Mouse (Mus musculus): ENCODE measurements around the gene Mast1.

DNA sequence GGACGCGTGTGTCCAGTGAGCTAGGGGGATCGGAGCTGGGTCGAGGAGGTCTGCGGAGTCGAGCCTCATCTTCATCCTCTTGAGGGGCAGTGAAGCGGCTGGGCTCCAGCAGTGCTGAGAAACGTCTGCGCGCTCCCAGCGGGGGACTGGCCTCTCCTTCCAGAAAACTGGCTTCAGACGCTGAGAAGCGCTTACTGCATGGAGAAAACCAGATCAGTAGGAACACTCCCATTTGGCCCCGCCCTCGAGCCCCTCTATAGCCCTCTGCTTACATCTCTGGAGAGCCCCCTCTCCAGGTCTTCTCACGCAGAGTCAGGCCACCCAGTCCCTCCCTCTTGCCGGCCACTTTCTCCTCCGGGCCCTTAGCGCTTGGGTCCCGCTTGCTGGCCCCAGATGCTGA lies 19.4 kb downstream of the Mast1 start:
- no peak for TF ChIP-seq POLR2A (IDR thresholded peaks at IDR 0.05; ENCODE audit: borderline replicate concordance, extremely low read depth, insufficient read depth, insufficient read length, poor library complexity, severe bottlenecking)
- no peak for TF ChIP-seq CTCF (IDR thresholded peaks at IDR 0.05; ENCODE audit: borderline replicate concordance, extremely low read depth, insufficient read depth, insufficient read length)
